Mouse (Mus musculus) heart, adult 9 months (tissue): Measurements from ENCODE around the gene Rpl3l.
A peak's percentile ranks its signal among the peaks of the same experiment; 100 is the strongest.

Experiments
- DNase-seq, 2 experiments: peaks; one replicate each; pipeline ENCODE4 v3.0.0; 2022; ENCODE audit warnings: low spot score in 2 of 2

Rpl3l gene

DNA sequence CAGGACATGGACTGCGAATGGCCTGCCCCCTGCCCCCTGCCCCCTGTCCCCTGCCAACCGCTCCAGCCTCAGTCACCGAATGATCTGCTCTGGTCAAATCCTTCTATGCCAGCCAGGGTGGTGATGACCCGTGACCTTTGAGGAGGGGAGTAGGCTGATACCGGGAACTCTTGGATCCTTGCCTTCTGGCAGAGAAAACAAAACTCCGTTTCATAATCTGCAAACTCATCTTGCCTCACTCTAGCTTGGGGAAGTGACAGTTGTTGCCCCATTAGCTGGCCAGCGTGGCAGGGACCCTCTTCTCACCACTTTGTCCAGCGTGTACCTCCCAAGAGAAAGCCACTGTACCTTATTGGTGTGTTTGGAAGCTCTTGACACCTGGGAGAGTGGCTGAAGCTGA is 14.7 kb downstream of the Rpl3l start:
- no peak for DNase-seq

DNA sequence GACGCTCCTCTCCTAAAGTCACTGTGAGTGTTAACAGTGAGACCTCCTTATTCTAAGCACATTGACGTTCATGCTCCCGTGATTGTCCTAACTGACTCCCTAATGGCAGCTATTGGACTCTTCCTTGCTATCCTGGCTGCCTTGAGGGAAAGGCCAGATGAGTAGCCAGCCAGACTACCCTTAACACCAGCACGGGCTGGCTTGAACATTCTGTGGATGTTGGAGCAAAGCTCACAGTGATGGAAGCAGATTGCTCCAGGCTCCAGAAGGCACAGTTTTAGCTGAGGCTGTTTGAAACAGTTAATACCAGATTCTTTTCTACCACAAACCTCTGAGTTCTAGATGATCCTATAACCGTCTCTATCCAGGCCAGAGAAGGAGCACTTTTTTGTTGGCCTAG is 16.3 kb downstream of the Rpl3l start:
- no peak for DNase-seq

DNA sequence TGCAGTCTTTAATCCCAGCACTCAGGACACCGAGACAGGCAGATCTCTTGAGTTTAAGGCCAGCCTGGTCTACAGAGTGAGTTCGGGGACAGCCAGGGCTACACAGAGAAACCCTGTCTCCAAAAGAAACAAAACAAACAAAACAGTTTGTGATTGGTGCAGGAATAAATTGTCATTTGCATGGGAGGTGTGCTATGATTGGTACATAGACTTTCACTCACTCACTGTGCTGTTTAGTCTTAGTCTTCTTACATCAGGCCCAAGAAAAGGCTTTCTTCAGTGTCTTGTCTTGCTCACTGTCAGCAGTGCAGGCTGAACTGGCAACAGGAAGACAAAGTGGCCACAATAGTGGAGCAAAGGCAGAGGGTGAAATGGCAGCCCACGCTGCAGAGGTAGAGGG is 16.8 kb downstream of the Rpl3l start:
- DNase-seq, result no peak

DNA sequence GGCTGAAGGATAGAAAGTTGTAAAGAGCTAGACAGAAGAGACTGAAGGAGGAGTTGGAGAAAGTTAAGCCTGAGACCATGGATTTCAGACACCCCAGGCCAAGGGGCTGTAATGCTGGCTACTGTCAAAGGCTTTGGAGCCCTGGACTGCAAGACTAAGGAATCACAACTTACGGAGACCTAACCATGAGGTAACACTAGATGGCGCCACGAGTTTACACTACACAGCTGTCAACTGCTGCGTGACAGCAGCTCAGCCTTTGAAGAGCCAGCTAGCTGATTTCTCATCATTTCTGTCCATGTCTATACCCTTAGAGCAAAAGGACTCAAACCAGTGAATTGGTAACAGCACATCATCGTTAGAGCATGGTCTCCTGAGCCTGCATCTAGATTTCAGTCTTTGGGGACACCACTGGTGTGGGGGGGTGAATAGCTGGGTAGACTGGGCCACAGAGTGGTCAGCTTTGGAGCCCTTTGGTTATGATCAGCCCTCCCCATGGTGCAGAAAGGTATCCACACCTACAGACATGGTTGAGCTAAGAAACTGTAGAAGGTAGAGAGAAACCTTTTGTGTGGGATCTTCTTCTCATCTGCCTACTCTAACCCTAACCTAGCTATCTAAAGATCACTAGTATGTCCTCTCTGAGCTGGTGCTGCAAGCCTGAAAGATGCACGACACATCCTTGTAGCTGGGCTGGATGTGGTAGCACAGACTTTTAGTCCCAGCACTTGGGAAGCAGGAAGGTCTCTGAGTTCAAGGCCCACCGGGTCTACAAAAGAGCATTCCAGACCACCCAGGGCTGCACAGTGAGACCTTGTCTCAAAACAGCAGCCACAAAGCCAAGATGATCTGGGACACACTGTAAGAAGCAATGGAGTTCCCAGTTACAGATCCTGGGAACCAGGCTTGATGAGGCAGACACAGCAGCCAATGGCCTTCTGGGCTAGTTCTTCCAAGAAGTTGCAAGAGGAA is 18.2 kb downstream of the Rpl3l start:
- DNase-seq, result peak; percentile 50 to 78

DNA sequence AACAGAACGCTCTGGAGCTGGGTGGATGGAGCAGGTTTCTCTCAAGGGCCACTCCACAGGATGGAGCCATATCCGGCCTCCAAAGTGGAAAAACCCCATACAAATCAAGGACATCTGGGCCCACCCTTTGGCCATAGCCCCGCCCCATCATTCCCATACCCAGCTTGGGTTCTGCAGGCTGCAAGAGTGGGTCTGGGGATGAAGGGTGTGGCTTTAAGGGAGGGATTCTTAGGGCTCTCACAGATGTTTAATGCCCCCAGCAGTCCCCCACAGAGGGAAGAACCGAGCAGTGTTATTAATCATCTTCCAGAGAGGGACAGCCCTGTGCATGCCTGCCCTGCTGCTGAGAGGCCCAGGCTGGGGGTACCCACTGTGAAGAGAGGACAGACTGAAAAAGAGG is 19.4 kb downstream of the Rpl3l start:
- no peak for DNase-seq

DNA sequence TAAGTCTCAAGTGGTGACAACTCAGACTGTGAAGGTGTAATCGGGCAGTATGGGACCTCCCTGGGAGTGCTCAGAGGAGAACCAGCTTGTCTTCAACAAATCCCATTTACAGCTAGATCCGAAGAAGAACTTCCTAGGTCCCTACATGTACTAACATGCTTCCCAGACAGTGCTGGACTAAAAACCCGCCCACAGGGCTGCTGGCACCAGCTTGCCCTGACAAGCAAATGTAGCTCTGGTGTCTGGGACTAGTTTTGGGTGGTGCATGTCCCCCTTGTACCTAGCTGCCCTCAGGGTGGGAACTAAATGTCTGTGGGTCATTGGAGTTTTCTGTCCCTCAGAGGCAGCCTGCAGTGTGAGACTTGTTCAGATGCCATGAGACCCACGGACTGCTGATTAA is 23.9 kb downstream of the Rpl3l start:
- no peak for DNase-seq

DNA sequence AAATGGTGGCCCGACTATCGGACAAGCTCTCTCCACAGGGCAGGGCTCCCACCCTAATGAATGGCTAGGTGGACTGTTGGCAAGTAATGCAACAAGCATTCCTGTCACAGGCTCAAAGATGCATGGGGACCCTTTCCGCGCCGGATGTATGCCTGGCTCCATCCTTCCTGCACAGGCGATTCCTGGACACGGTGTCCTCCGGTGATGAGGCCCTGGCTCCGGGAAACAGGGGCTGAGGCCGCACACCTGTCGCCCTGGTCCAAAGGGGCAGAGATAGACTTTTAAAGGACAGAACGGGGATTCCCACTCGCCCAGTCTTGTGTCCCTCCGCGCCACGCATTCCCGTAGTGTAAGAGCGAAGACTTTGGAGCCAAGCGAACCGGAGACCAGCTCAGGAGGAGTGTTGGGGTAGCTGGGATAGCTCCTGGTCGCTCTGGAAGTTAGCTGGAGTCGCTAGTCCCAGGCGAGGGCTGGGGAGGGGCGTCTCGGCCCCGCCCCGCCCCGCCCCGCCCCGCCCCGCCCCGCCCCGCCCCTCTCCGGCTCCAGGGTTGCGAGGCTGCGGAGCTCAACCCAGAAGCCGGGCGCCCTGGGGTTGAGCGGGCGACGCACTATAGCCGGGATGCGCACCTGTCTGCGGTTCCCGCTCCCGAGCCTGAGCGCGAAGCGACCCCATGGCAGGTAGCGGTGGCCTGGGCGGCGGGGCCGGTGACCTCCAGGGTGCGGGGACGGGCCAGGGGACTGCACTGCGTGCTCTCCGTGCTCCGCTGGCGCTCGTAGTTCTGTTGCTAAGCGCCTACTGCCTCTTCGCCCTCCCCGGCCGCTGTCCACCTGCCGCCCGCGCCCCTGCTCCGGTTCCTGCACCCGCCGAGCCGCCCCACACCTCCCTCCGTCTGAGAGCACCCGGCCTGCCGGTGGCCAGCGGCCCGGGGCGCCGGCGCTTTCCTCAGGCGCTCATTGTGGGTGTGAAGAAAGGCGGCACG is 25.1 kb downstream of the Rpl3l start, which contains the start of gene Hs3st6:
Hs3st6 (plus strand) TSS at position 574 of the 980 bp plus-strand sequence.
- DNase-seq, result no peak

DNA sequence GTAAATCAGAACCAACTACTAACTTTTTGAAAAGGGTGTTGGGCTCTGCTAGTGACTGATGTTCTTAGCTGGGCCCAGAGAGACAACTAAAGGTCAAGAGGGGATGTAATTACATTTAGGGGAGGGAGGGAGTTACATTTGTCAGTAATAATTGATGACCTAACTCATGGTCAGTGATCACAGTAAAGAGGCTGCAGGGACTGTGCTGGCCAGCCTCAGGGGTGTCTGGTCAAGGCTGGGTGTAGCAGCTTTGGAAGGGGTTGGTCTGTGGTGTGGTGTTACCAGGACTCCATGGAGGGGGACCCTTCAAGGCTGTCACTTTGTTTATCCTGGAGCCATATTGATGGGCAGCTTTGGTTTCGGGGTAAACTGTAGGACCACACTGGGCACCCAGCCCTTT is 29.8 kb downstream of the Rpl3l start:
- DNase-seq, result no peak

DNA sequence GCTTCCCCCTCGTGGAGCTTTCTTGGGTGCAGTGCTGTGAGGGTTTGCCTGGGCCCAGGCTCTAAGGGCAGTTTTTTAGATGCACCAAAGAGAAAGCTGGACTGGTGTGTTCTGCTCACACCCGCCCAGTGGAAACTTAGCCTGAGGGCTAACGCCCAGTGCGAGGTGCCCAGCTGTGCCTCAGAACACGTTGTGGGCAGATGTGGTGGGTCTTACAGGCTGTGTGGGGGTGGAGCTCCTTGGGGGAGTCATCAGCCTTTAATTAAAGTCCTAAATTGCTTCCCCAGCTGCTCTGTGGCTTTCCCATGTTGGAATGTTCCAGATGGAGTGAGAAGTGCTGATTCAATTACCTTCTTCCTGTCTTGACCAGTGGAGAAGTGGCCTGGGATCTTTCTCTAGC is 33.5 kb downstream of the Rpl3l start:
- no peak for DNase-seq

DNA sequence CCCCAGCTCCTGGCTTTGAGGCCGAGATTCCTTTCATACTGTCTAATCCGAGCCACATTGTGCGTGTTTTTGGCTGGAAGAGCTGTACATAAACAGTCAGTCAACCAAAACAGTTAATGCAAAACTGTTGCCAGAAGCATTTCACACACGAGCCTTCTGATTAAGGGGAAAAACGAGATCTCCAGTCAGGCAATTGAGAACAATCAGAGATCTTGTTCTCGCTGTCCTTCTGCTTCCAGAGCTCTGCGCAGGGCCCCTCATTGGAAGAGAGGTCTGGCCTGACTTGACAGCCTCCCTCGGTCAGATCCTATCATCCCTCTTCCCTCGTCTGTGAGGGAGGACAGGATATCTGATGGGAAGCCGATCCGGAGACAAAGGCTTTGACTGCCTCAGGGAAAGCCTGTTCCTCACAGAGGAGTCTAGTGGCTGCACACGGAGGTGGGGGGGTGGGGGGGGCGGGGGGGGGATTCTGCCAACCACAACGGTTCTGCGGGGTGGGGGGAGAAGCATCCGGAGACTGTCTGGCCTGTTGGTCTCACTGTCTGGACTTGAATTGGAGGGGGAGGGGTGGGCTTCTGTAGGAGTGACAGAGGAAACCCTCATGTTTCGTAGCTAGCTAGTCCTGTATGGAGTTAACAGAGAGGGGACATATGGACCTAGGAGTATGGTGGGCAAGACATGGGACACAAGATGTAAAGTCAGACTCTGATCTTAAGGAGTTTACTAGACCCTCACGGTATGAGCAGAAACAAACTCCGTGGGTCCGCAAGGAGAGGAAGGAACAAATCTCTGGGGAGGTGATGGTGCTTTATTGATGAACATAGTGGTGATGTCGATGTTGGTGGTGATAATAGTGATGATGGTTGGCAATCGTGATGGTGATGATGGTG is 37.6 kb downstream of the Rpl3l start:
- DNase-seq, result no peak

DNA sequence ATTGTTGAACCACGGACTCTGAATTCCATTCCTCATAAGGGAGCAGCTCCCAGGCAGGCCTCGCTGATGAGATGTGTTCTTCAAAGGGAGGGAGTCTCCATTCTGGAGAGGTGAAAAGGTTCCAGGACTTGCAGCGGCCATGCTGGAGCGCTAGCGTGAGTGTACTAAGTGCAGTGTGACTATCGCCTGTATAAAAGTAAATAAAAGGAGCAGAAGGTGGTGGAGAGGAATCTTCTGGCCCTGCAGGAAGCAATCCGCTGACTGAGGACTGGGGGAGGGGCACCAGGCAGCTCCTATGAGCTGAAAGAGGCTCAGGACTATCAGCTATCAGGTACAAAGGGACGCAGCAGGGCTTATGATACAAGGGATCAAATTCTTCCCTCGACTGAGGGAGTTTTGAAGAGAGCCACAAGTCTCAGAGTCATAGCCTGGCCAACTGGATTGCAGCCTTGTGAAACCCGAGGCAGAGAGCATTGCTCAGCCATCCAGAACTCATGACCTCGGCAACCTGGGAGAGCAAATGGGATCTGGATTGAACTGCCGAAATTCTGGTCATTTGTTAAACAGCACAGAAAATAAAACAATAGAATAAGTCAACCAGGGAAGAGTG is 38.8 kb downstream of the Rpl3l start:
- DNase-seq, result no peak

DNA sequence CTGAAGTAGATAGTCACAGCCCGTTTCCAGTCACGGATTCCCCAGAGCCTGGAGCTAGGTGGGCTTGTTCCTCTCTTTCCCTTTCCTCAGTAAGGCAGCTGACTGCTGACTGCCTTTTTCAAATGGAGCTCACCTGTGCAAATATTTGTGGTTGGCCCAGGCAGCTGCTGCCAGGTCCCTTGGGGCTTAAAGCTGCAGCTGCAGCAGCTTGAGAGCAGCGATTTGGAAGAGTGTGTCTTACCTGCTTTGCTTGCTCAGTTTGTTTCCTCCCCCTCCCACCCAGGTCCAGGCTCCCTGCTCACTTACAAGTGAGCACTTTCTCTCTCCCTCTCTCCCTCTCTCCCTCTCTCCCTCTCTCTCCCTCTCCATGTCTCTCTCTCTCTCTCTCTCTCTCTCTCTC is 41.5 kb downstream of the Rpl3l start:
- no peak for DNase-seq

DNA sequence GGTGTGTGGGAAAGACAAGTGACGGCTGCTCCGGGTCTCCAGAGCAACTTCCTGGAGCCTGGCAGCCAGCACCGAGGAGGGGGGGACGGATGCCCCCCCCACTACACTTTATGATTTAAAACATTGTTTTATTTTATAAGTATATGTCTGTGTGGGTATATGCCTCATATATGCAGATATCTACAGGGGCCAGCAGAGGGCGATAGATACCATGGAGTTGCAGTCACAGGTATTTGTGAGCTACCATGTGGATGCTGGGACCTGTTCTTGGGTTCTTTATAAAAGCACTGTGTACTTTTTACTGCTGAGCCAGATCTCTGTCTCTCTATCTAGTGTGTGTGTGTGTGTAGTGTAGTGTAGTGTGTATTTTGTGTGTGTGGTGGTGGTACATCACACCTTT is 45.6 kb downstream of the Rpl3l start:
- no peak for DNase-seq

DNA sequence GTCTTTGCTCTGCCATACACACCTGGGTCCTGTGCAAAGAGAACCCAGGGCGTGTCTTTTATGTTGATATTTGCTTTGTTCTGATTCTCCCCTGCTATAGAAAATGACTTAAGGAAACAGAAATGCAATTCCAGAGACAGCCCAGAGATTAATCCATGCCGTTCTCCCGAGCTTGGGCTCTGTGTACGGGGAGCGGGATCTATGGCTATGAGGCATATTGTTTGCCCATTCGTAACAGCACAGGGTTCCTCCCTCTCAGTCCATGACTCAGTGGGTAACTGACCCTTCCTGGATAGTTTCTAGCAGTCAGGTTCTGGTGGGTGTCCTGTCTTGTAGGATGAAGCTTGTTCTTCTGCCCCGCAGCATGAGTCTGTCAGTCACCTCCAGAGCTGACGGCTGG is 47.6 kb downstream of the Rpl3l start:
- DNase-seq, result no peak

DNA sequence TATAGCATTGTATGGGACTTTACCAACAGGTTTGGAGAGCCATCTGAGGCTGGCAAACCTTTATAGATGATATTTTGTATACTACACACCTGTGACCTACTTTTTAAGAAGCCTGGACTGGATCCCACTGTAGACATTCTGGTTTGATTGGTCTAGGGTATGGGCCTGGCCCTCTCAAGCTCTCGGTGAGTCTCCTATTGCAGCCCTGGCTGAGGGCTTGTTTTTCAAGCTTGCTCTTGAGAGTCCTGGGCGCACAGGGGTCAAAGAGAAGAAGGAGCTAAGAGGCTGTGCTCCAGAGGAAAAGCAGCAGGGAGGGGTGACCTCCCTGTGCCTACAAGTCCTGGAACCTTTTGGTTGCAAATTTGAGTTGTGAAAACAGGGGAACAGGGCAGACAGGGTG is 49.5 kb downstream of the Rpl3l start:
- DNase-seq, result no peak

DNA sequence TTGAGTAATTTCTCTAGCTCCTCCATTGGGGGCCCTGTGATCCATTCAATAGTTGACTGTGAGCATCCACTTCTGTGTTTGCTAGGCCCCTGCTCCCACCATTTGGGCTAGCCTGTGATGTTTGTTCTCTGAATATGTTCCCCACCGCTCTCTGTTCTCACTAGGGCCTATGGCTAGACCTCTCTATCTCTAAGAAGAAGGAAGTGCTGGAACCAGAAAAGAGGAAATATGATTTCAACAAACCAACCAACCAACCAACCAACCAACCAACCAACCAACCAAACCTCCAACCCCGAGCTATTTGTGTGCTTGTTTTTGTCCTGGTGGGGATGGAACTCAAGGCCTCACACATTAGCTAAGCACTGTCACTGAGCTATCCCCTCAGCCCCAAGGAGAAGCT is 53.2 kb downstream of the Rpl3l start:
- no peak for DNase-seq
